Mouse (Mus musculus) midbrain, embryonic 16.5 days (tissue): ENCODE results near the gene Defb15. TPM values are rescaled to one million over a fixed set of nuclear protein-coding genes. Genes with fewer than 3 reads are reported as not detected.
A peak's percentile ranks its signal among the peaks of the same experiment; 100 is the strongest.
"Not testable (repeated sequence)": the region's sequence is repeated elsewhere in the genome, so short reads cannot be mapped to it uniquely, and the experiment has no call there.

Experiments
- ATAC-seq: fragments of 200-750 bp; cut with Nextera tagmentation; 2 replicates; pipeline ENCODE4 v1.8.0; 2017; ENCODE audit warnings: moderate TSS enrichment
- H3K27ac ChIP-seq: fragments of 300-500 bp; sonication (generic); 2 replicates; pipeline ENCODE4 v1.5.1; 2014; ENCODE audit warnings: mild to moderate bottlenecking, low read length, mixed read lengths
- H3K27me3 ChIP-seq: fragments of 300-500 bp; sonication (generic); 2 replicates; pipeline ENCODE4 v1.6.1; 2014; ENCODE audit warnings: low read depth, low read length, mixed read lengths; ENCODE audit not compliant: control insufficient read depth, insufficient read depth
- H3K36me3 ChIP-seq: fragments of 300-500 bp; sonication (generic); 2 replicates; pipeline ENCODE4 v1.6.1; 2014; ENCODE audit warnings: mild to moderate bottlenecking, low read length, moderate library complexity, mixed read lengths; ENCODE audit not compliant: control insufficient read depth, insufficient read depth
- H3K4me1 ChIP-seq: fragments of 300-500 bp; sonication (generic); 2 replicates; pipeline ENCODE4 v1.6.1; 2014; ENCODE audit warnings: mild to moderate bottlenecking, low read length, mixed read lengths; ENCODE audit not compliant: control insufficient read depth, insufficient read depth
- H3K4me2 ChIP-seq: fragments of 300-500 bp; sonication (generic); 2 replicates; pipeline ENCODE4 v1.6.1; 2014; ENCODE audit warnings: mild to moderate bottlenecking, low read length, mixed read lengths
- H3K4me3 ChIP-seq: fragments of 300-500 bp; sonication (generic); 2 replicates; pipeline ENCODE4 v1.5.1; 2014; ENCODE audit warnings: low read depth, mild to moderate bottlenecking, low read length, moderate library complexity, mixed read lengths
- H3K9ac ChIP-seq: fragments of 300-500 bp; sonication (generic); 2 replicates; pipeline ENCODE4 v1.6.1; 2014; ENCODE audit warnings: low read depth, low read length, mixed read lengths
- H3K9me3 ChIP-seq: fragments of 300-500 bp; sonication (generic); replicated peaks from 2 replicates; pipeline ENCODE4 v1.6.1; 2014; ENCODE audit warnings: mild to moderate bottlenecking, low read length, mixed read lengths; ENCODE audit not compliant: control insufficient read depth, poor library complexity, severe bottlenecking
- WGBS: fragments of 180-500 bp; shearing (Covaris S2); extraction: QIAGEN DNeasy Blood & Tissue Kit; methylation state at CpG from one replicate; pipeline ENCODE4 v1.1.7; 2014; 5-methylcytosine and 5-hydroxymethylcytosine counted together
- polyA plus RNA-seq: library from polyadenylated mRNA; unstranded; fragments of >200 nt; fragmentation: Nextera tagmentation; extraction: Ambion mirVana; gene quantifications from 2 replicates; pipeline ENCODE4 v1.2.1, GENCODE M21; 2015

The Defb15 gene
- polyA plus RNA-seq, 1 experiment from 2014 or later: not detected

GRCm38 (mm10) chr8:21946462-21946861 is 14.0 kb upstream of the Defb15 start, which contains the start of gene Defb13:
TSS of gene Defb13 (plus strand) at chr8:21946762.
- no peak for ATAC-seq
- H3K4me2 ChIP-seq: no peak within 1 kb of the TSS
- WGBS: 76% methylated on average over 6 of the region's 6 CpGs

GRCm38 (mm10) chr8:21938052-21938451 is 5.5 kb upstream of the Defb15 start, which contains the start of gene Defb35:
TSS of gene Defb35 (plus strand) at chr8:21938352.
- H3K4me1 ChIP-seq, H3K36me3 ChIP-seq, ATAC-seq, H3K27me3 ChIP-seq, H3K9me3 ChIP-seq, H3K9ac ChIP-seq, H3K27ac ChIP-seq, H3K4me3 ChIP-seq, H3K4me2 ChIP-seq: not testable (repeated sequence)
- WGBS: 87% methylated on average over 4 of the region's 4 CpGs

More at GRCm38 (mm10) chr8:21946462-21946861, 14.0 kb upstream of the Defb15 start, which contains the start of gene Defb13:
- Histone ChIP-seq H3K36me3 (no peaks in the 10 kb centered on the region), H3K9ac (no peak within 1 kb of the TSS), H3K4me3 (no peak within 1 kb of the TSS), H3K27ac (no peak within 1 kb of the TSS), H3K27me3 (no peaks in the 10 kb centered on the region), H3K9me3 (no peaks in the 10 kb centered on the region), H3K4me1 (no peaks in the 10 kb centered on the region)

- not testable (repeated sequence) for H3K4me1 ChIP-seq, H3K27me3 ChIP-seq, H3K9me3 ChIP-seq, ATAC-seq, H3K4me3 ChIP-seq, H3K36me3 ChIP-seq, H3K4me2 ChIP-seq, H3K27ac ChIP-seq, H3K9ac ChIP-seq
- 34% methylated on average over 3 of the region's 3 CpGs for WGBS
Observed at GRCm38 (mm10) chr8:21930754-21931153, 1.8 kb downstream of the Defb15 start.

GRCm38 (mm10) chr8:21915625-21916024 is 16.9 kb downstream of the Defb15 start:
- Histone ChIP-seq H3K9me3 (no peaks in the 10 kb centered on the region), H3K4me3 (no peak overlapping the region), H3K27ac (no peak overlapping the region), H3K9ac (no peak overlapping the region), H3K36me3 (no peaks in the 10 kb centered on the region), H3K4me1 (no peaks in the 10 kb centered on the region), H3K4me2 (no peak overlapping the region), H3K27me3 (no peaks in the 10 kb centered on the region)
- 92% methylated on average over 3 of the region's 3 CpGs for WGBS
- no peak for ATAC-seq

GRCm38 (mm10) chr8:21912554-21912953 is 20.0 kb downstream of the Defb15 start:
- no peak for ATAC-seq
- H3K27me3 ChIP-seq: no peaks in the 10 kb centered on the region
- WGBS: 20% methylated on average over 2 of the region's 2 CpGs
- H3K4me3 ChIP-seq: no peak overlapping the region
- no peaks in the 10 kb centered on the region for H3K9me3 ChIP-seq
- H3K9ac ChIP-seq: no peak overlapping the region
- no peaks in the 10 kb centered on the region for H3K36me3 ChIP-seq
- H3K27ac ChIP-seq: no peak overlapping the region
- no peak overlapping the region for H3K4me2 ChIP-seq
- no peaks in the 10 kb centered on the region for H3K4me1 ChIP-seq

GRCm38 (mm10) chr8:21911931-21912330 is 20.6 kb downstream of the Defb15 start:
- Histone ChIP-seq H3K4me1 (no peaks in the 10 kb centered on the region), H3K36me3 (no peaks in the 10 kb centered on the region), H3K9ac (no peak overlapping the region), H3K27me3 (no peaks in the 10 kb centered on the region), H3K9me3 (no peaks in the 10 kb centered on the region), H3K27ac (no peak overlapping the region), H3K4me2 (no peak overlapping the region), H3K4me3 (no peak overlapping the region)
- no peak for ATAC-seq
- 5% methylated on average over 1 of the region's 1 CpGs for WGBS

GRCm38 (mm10) chr8:21906290-21906689 is 26.2 kb downstream of the Defb15 start, which contains the start of gene Defb11:
TSS of gene Defb11 (minus strand) at chr8:21906412.
- H3K4me1 ChIP-seq, H3K4me2 ChIP-seq, H3K4me3 ChIP-seq, H3K27ac ChIP-seq, H3K9me3 ChIP-seq, H3K36me3 ChIP-seq, H3K27me3 ChIP-seq, H3K9ac ChIP-seq: not testable (repeated sequence)
- ATAC-seq: peak; percentile 54

- H3K9me3 ChIP-seq, H3K36me3 ChIP-seq, ATAC-seq, H3K27me3 ChIP-seq, H3K4me2 ChIP-seq, H3K4me3 ChIP-seq, H3K4me1 ChIP-seq, H3K27ac ChIP-seq, H3K9ac ChIP-seq: not testable (repeated sequence)
Observed at GRCm38 (mm10) chr8:21885321-21885720, 47.2 kb downstream of the Defb15 start, which contains the start of gene Defb9. TSS of gene Defb9 (minus strand) at chr8:21885421.
